8 mouse cellular contexts compared by ENCODE assay signal in the genomic region with DNA sequence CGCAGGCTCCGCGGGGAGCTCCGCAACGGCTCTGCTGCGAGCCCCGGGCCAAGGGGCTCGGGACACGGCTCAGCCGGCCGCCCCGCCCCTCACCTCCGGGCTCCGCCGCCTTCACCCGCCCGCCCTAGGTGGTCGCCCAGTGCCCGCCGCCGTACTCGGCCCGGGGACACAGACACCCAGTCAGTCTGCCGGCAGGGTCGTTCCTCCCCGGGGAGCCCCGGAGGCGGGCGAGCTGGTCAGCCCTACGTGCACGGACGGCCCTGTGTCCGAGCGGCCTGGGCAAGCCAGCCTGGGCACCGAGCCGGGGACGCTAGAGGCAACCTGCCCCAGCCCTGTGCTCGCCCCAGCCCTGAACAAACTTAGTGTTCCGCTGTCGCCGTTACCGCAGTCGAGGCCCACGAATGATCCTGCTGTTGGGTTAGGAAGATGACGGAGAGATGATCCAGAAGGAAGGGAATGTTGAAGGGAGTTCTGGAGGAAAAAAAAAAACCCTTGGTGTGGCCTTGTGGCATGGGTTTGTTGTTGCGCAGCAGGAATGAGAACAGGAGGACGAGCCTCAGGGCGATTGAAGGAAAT. TPM values are rescaled to one million over a fixed set of nuclear protein-coding genes. Genes with fewer than 3 reads are reported as not detected.
DNase-seq lines count a peak whose midpoint lies in the region; ATAC-seq and TF ChIP-seq lines count a peak whose summit lies in the region.

No protein-coding gene starts in this region.

- peak overlapping the region; percentile 81 for H3K4me2 ChIP-seq in forebrain, postnatal 0 days (ENCODE audit: low read depth)
- peak overlapping the region; percentile 65 for H3K4me2 ChIP-seq in kidney, postnatal 0 days (ENCODE audit: low read length)
- peak overlapping the region; percentile 81 for H3K4me2 ChIP-seq in midbrain, embryonic 13.5 days (replicated peaks)

- H3K36me3 ChIP-seq in heart, adult 2 months (ENCODE audit: control insufficient read depth, insufficient read depth, low read length): peaks cover 8% of the 10 kb centered on the region
- H3K36me3 ChIP-seq in forebrain, postnatal 0 days (ENCODE audit: insufficient read depth): peaks cover 12% of the 10 kb centered on the region
- H3K36me3 ChIP-seq in kidney, postnatal 0 days (ENCODE audit: insufficient read depth, low read length): peaks cover 8% of the 10 kb centered on the region; the same call in 1 of the 2 replicates
- peaks cover 14% of the 10 kb centered on the region for H3K36me3 ChIP-seq in midbrain, embryonic 13.5 days

- intact Hi-C loops in heart, adult 2 months (cut with DNase I): loop anchor here (2.0 to 10.0 kb wide), 3 partner anchors 57 to 779 kb away; a partner anchor contains a TSS

- WGBS in heart, adult 2 months: under 1% methylated on average over 46 of the region's 48 CpGs
- WGBS in forebrain, postnatal 0 days: 4% methylated on average over 48 of the region's 48 CpGs
- WGBS in kidney, postnatal 0 days: under 1% methylated on average over 45 of the region's 48 CpGs
- under 1% methylated on average over 48 of the region's 48 CpGs for WGBS in midbrain, embryonic 13.5 days

- no peak for TF ChIP-seq POLR2A in heart, adult 2 months (IDR thresholded peaks at IDR 0.05; ENCODE audit: insufficient read depth, low read depth, low read length)

- H3K9ac ChIP-seq in heart, adult 2 months (ENCODE audit: low read depth, low read length): peak overlapping the region; percentile 85
- peak overlapping the region; percentile 77 for H3K9ac ChIP-seq in forebrain, postnatal 0 days
- peak overlapping the region; percentile 92 for H3K9ac ChIP-seq in kidney, postnatal 0 days (ENCODE audit: low read depth, low read length)
- peak overlapping the region; percentile 91 for H3K9ac ChIP-seq in midbrain, embryonic 13.5 days (replicated peaks)

- peaks cover 5% of the 10 kb centered on the region for H3K4me1 ChIP-seq in heart, adult 2 months (ENCODE audit: control insufficient read depth, insufficient read depth, low read length)
- peaks cover 5% of the 10 kb centered on the region for H3K4me1 ChIP-seq in forebrain, postnatal 0 days (ENCODE audit: insufficient read depth)
- H3K4me1 ChIP-seq in kidney, postnatal 0 days (replicated peaks; ENCODE audit: insufficient read depth, low read length): peaks cover 6% of the 10 kb centered on the region; the same call in 1 of the 2 replicates
- H3K4me1 ChIP-seq in midbrain, embryonic 13.5 days (replicated peaks): peaks cover 33% of the 10 kb centered on the region

- TF ChIP-seq CTCF in heart, adult 2 months (IDR thresholded peaks at IDR 0.05): 0 out of 2 replicates have a peak, but pooled peaks have one; percentile 2
- TF ChIP-seq CTCF in forebrain, postnatal 0 days (IDR thresholded peaks at IDR 0.05; ENCODE audit: low read depth): no peak
- TF ChIP-seq CTCF in kidney, postnatal 0 days (IDR thresholded peaks at IDR 0.05; ENCODE audit: low read depth): no peak

- no peak for TF ChIP-seq EP300 in heart, adult 2 months (IDR thresholded peaks at IDR 0.05; ENCODE audit: insufficient read depth, low read depth, low read length)

- peak overlapping the region; percentile 75 for H3K4me3 ChIP-seq in heart, adult 2 months
- peak overlapping the region; percentile 98 for H3K4me3 ChIP-seq in forebrain, postnatal 0 days (ENCODE audit: low read depth, low read length)
- peak overlapping the region; percentile 84 for H3K4me3 ChIP-seq in kidney, postnatal 0 days (replicated peaks; ENCODE audit: low read depth, low read length)
- peak overlapping the region; percentile 83 for H3K4me3 ChIP-seq in midbrain, embryonic 13.5 days (replicated peaks)

- no peaks in the 10 kb centered on the region for H3K27me3 ChIP-seq in heart, adult 2 months (ENCODE audit: control insufficient read depth, insufficient read depth, low read length)
- H3K27me3 ChIP-seq in forebrain, postnatal 0 days (ENCODE audit: insufficient read depth, low read length): no peaks in the 10 kb centered on the region
- no peaks in the 10 kb centered on the region for H3K27me3 ChIP-seq in kidney, postnatal 0 days (ENCODE audit: insufficient read depth, low read length)
- no peaks in the 10 kb centered on the region for H3K27me3 ChIP-seq in midbrain, embryonic 13.5 days

- H3K9me3 ChIP-seq in forebrain, postnatal 0 days (ENCODE audit: low read length): no peaks in the 10 kb centered on the region
- H3K9me3 ChIP-seq in kidney, postnatal 0 days (replicated peaks; ENCODE audit: low read length): no peaks in the 10 kb centered on the region
- no peaks in the 10 kb centered on the region for H3K9me3 ChIP-seq in midbrain, embryonic 13.5 days

- no peak for DNase-seq in heart, adult 2 months
- no peak for DNase-seq in heart, adult 8-10 months (ENCODE audit: low spot score)
- DNase-seq in urinary bladder, adult 2 months (ENCODE audit: low spot score): peak; percentile 71
- no peak for DNase-seq in urinary bladder, postnatal 10 days (ENCODE audit: low spot score)
- no peak for DNase-seq in forebrain, postnatal 0 days
- peak; percentile 56 for DNase-seq in kidney, postnatal 0 days (ENCODE audit: low spot score)
- no peak for DNase-seq in c-Kit-positive CD71-positive TER-119-positive erythroid progenitor cells, embryonic 14.5 days (ENCODE audit: low spot score)

- peak overlapping the region; percentile 86 for H3K27ac ChIP-seq in heart, adult 2 months
- peak overlapping the region; percentile 76 for H3K27ac ChIP-seq in forebrain, postnatal 0 days (ENCODE audit: low read depth, low read length)
- H3K27ac ChIP-seq in kidney, postnatal 0 days: peak overlapping the region; percentile 89
- H3K27ac ChIP-seq in midbrain, embryonic 13.5 days: peak overlapping the region; percentile 82

- H3K79me2 ChIP-seq in heart, adult 2 months (replicated peaks; ENCODE audit: control insufficient read depth, insufficient read depth, low read length): peaks cover 1% of the 10 kb centered on the region; the same call in 1 of the 2 replicates

- peak; percentile 28; the same call in 1 of the 2 replicates for ATAC-seq in forebrain, postnatal 0 days
- no peak for ATAC-seq in kidney, postnatal 0 days (replicated peaks; ENCODE audit: low FRiP score, low read depth)
- ATAC-seq in midbrain, embryonic 13.5 days: no peak; the same call in 1 of the 2 replicates

RNA-seq across cellular contexts. Expression of a gene that starts 0.4 kb away (rescaled TPM):
- total RNA-seq in heart, adult 2 months (2021): 10 to 100 TPM; 41.6 to 52.1 TPM
- polyA plus RNA-seq in heart, adult 2 months (2012; rRNA removed): 27.7 and 39.9 TPM in 2 replicates
- 10 to 100 TPM; 49.8 to 60.7 (median 53.2) TPM for total RNA-seq in heart, adult 8-10 months (2022)
- polyA plus RNA-seq in urinary bladder, adult 2 months (2012; rRNA removed): 55.2 and 61.2 TPM in 2 replicates
- total RNA-seq in forebrain, postnatal 0 days (2014; rRNA removed): 22.4 and 30.2 TPM in 2 replicates
- 63.2 and 87.1 TPM in 2 replicates for polyA plus RNA-seq in forebrain, postnatal 0 days (2015; fragmentation: Nextera tagmentation; extraction: Ambion mirVana)
- 101 and 115 TPM in 2 replicates for polyA plus RNA-seq in kidney, postnatal 0 days (2015; fragmentation: Nextera tagmentation; extraction: Ambion mirVana)
- polyA plus RNA-seq in midbrain, embryonic 13.5 days (2015; fragmentation: Nextera tagmentation; extraction: Ambion mirVana): 91.6 and 97.5 TPM in 2 replicates

RNA-seq across cellular contexts. Expression of a gene that starts 0.6 kb away (rescaled TPM):
- 1 to 10 TPM; 1.1 TPM for total RNA-seq in heart, adult 2 months (2021)
- polyA plus RNA-seq in heart, adult 2 months (2012; rRNA removed): 0.23 and 0.85 TPM in 2 replicates
- total RNA-seq in heart, adult 8-10 months (2022): 1 to 10 TPM; 1.2 to 1.9 (median 1.6) TPM
- polyA plus RNA-seq in urinary bladder, adult 2 months (2012; rRNA removed): 6.3 and 7.0 TPM in 2 replicates
- 0.23 and 0.76 TPM in 2 replicates for total RNA-seq in forebrain, postnatal 0 days (2014; rRNA removed)
- 0.67 and 0.79 TPM in 2 replicates for polyA plus RNA-seq in forebrain, postnatal 0 days (2015; fragmentation: Nextera tagmentation; extraction: Ambion mirVana)
- polyA plus RNA-seq in kidney, postnatal 0 days (2015; fragmentation: Nextera tagmentation; extraction: Ambion mirVana): 22.7 and 24.6 TPM in 2 replicates
- polyA plus RNA-seq in midbrain, embryonic 13.5 days (2015; fragmentation: Nextera tagmentation; extraction: Ambion mirVana): 0.73 and 0.89 TPM in 2 replicates

RNA-seq across cellular contexts. Expression of a gene that starts 47.2 kb away (rescaled TPM):
- 10 to 100 TPM; 12.1 to 14.1 TPM for total RNA-seq in heart, adult 2 months (2021)
- polyA plus RNA-seq in heart, adult 2 months (2012; rRNA removed): 3.8 and 5.8 TPM in 2 replicates
- 10 to 100 TPM; 13.6 to 18.0 (median 16.8) TPM for total RNA-seq in heart, adult 8-10 months (2022)
- polyA plus RNA-seq in urinary bladder, adult 2 months (2012; rRNA removed): 17.0 and 17.2 TPM in 2 replicates
- total RNA-seq in forebrain, postnatal 0 days (2014; rRNA removed): 25.1 and 26.0 TPM in 2 replicates
- polyA plus RNA-seq in forebrain, postnatal 0 days (2015; fragmentation: Nextera tagmentation; extraction: Ambion mirVana): 40.7 and 66.0 TPM in 2 replicates
- 21.8 and 24.2 TPM in 2 replicates for polyA plus RNA-seq in kidney, postnatal 0 days (2015; fragmentation: Nextera tagmentation; extraction: Ambion mirVana)
- 64.3 and 72.5 TPM in 2 replicates for polyA plus RNA-seq in midbrain, embryonic 13.5 days (2015; fragmentation: Nextera tagmentation; extraction: Ambion mirVana)

RNA-seq across cellular contexts. Expression of a gene that starts 59.4 kb away (rescaled TPM):
- 1 to 10 TPM; 7.3 to 9.1 TPM for total RNA-seq in heart, adult 2 months (2021)
- 7.2 and 9.3 TPM in 2 replicates for polyA plus RNA-seq in heart, adult 2 months (2012; rRNA removed)
- 1 to 10 TPM; 4.9 to 9.0 (median 7.1) TPM for total RNA-seq in heart, adult 8-10 months (2022)
- 13.8 and 14.3 TPM in 2 replicates for polyA plus RNA-seq in urinary bladder, adult 2 months (2012; rRNA removed)
- total RNA-seq in forebrain, postnatal 0 days (2014; rRNA removed): 0.92 and 1.8 TPM in 2 replicates
- 2.2 and 2.3 TPM in 2 replicates for polyA plus RNA-seq in forebrain, postnatal 0 days (2015; fragmentation: Nextera tagmentation; extraction: Ambion mirVana)
- polyA plus RNA-seq in kidney, postnatal 0 days (2015; fragmentation: Nextera tagmentation; extraction: Ambion mirVana): 4.8 and 4.9 TPM in 2 replicates
- polyA plus RNA-seq in midbrain, embryonic 13.5 days (2015; fragmentation: Nextera tagmentation; extraction: Ambion mirVana): 1.4 and 1.8 TPM in 2 replicates

Comparison
In these comparisons a context has a peak if more than half of its experiments do, and no peak if none do; other contexts are left out.
1. DNase-seq: peak in urinary bladder, adult 2 months (single experiment) and kidney, postnatal 0 days (single experiment); none in heart, adult 2 months (0 of 2), heart, adult 8-10 months (single experiment), urinary bladder, postnatal 10 days (single experiment), forebrain, postnatal 0 days (single experiment) and c-Kit-positive CD71-positive TER-119-positive erythroid progenitor cells, embryonic 14.5 days (single experiment).
2. Peak in every context shown above with its lines, with median percentiles within 50 percentile points of each other: H3K27ac ChIP-seq, H3K4me3 ChIP-seq, H3K9ac ChIP-seq and H3K4me2 ChIP-seq.